Mouse (Mus musculus): ENCODE results near the gene Mecr.

The Mecr gene

GRCm38 (mm10) chr4:131836351-131836881, 6.9 kb upstream of the Mecr start:
- DNase-seq (ENCODE audit: low spot score in 2 of 2) = no peak

- no peak for DNase-seq (ENCODE audit: low spot score in 2 of 2)
These were observed 6.3 kb upstream of the Mecr start for GRCm38 (mm10) chr4:131836891-131837491.

GRCm38 (mm10) chr4:131837872-131838524, 5.3 kb upstream of the Mecr start, which contains the start of gene Ptpru:
Gene Ptpru, minus strand, starts transcription at chr4:131838288.
- DNase-seq (ENCODE audit: low spot score in 2 of 2) = peak; percentile 32 to 89

DNA sequence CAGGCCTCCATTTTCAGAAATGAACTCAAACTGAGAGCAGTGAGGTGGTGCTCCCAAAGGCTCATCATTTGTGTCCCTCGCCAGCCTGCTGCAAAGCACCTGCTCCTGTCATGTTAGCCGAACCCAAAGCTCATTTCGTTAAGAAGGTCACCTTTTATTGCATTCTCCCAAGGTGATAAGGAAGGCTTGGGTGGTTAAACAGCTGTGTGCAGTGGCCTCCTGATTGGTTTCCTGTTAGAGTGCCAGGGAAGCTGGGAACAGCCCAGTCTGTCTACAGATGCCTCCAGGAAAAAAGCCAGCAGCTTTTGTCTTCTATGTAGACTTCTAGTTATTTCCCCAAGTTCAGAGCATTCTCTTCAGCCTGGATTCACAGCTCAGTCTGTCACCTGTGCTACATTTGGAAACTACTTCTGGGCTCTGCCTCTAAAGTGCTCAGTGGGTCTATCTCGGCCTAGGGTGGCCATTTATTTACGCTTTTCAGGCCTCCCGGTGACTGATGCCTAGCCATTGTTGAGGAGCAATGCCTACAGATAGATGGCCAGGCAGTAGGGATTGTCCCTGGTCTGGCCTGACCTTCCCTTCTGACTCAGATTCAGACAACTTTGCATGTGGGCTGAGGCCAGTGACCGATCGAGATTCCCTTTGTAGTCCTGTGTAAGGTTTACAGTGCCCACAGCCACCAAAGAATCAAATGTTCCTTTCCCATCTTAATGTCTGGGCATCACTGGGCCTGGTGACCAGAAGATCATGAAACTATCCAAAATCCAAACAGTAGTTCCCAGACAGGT, 2.9 kb downstream of the Mecr start:
- DNase-seq (ENCODE audit: low spot score in 2 of 2) = no peak

DNA sequence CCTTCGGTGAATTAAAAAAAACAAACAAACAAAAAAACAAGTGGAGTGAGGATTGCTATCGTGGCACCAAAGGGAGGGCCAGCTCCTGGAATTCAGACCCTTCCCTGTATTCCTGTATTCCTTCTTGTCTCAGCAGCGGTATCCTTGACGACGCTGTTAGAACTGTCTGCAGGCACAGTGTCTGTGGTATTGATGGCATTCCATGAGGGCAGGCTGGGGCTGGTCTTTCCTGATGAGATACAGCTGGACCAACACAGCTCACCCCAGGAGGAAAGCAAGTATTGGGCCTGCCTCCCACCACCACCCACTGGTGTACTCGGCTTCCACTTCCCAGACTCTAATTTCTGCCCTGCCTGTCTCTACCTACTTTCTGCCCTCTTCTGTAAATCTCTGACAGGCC, 4.8 kb downstream of the Mecr start:
- no peak for DNase-seq (ENCODE audit: low spot score in 2 of 2)

DNA sequence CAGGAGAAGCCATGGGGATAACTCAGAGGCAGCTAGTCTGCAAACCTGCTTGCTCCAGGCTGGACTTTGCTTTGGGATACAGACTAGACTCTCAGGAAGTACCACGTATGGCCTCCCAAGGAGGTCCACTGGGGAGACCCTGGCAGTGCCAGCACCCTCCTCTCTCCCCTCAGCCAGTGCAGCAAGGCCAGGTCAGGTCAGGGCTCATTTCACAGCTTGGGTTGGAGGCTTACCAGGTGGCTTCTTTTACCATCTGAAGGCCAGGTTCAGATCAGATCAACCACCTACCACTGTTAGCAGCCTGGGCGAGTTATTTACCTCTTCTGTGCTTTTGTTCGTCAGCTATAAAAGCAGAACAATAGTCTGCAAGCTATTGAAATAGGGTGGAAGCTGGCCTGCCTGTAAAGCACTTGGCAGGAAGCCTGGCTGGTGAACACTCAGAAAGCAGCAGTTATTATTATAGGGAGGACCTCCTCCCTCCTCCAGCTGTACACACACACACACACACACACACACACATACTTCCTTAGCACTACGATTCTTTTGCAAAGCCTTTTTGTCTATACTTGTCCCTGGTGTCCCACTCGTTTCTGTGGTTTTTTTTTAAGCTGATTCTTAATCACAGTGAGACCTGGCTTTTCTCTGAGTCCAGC, 6.8 kb downstream of the Mecr start:
- peak in 1 of 2 experiments; percentile 61 for DNase-seq (ENCODE audit: low spot score in 2 of 2)

DNA sequence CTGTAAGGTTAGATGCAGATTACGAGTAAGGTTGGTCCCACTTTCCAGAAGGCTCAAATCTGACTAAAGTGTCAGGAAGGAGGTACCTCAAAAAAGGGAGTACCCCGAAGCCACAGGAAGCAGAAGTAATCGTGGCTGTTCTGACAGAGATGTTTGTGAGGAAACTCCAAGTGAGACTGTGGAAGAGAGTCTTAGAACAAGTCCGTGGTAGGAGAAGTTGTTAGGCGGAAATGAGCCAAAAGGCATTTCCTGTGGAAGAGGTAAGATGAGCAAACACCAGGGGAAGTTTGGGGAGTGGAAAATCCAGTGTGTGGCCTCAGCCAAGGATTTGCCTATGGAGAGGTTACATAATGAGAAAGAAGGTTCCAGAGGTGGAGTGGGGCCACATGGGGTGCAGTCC, 11.7 kb downstream of the Mecr start:
- no peak for DNase-seq (ENCODE audit: low spot score in 2 of 2)

DNA sequence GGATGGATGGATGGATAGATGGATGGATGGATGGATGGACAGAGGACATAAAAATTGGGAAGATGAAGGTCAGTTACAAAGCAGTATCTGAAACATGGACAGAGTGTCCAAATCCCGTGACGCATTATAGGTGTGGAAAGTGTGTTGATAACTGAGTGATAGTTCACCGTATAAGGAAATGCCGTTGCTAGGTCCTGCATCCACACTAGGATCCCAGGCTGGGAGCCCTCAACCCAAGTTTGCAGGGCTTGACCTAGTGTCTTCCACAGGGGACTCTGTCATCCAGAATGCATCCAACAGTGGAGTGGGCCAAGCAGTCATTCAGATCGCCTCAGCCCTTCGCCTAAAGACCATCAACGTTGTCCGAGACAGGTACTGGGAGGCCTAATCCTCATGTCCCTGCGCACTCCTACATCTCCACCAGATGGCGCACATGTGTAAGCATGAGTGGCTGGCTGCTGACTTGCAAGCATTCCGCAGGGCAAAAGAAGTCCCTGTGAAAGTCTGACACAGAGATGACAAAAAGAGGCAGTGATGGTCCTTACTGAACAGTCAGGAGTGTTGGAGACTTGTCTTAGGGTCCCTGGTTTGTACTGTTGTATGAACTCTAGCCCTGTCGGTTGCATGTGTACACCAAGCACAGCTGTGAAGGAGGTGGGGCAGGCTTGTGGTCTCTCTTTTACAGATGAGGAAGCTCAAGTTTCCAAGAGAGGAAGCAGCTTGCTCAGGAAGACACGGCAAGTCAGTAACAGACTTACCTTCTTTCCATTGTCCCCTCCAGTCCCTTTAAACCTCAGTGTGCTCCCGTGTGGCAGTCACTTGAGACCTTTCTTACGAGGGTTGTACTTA, 17.4 kb downstream of the Mecr start:
- DNase-seq (ENCODE audit: low spot score in 2 of 2) = peak in 1 of 2 experiments; percentile 87

DNA sequence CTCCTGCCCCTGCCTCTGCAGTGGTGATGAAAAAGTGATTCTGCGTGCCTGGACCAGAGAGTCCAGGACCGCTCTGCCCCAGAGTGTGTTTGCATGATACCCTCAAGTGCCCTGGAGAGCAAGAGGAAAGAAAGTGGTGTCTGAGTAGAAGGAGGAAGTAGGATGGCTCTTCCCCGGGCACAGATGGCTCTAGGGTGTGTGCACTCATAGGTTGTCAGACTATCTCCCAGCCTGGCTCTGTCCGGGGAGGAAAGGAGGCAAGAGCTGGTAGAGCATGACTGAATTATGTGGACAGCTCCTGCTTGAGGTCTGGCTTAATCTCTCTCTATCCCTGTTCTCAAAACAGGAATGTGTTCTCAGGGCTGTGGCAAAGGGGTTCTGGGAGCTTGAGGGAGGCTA, 18.1 kb downstream of the Mecr start:
- DNase-seq (ENCODE audit: low spot score in 2 of 2) = no peak

DNA sequence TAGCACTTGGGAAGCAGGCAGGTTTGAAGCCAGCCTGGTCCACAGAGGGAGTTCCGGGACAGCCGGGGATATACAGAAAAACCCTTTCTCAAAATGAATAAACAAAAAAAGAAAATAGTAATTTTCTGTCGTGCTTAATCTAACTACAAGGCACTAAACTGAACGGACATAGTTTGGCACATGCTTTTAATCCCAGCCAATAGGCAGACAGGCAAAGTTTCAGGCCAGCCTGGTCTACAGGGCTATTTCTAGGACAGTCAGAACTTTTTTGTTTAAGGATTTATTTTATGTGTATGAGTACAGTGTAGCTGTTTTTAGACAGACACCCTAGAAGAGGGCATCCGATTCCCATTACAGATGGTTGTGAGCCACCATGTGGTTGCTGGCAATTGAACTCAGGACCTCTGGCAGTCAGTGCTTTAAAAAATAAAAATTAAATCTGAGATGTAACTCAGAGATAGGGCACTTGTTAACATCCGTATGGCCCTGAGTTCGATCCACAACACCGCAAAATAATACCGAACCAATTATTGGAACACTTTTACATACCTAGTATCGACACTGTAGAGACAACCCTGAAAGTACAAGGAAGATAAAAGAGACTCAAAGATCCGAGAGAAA, 29.5 kb downstream of the Mecr start:
- no peak for DNase-seq (ENCODE audit: low spot score in 2 of 2)

- DNase-seq (ENCODE audit: low spot score in 2 of 2) = peak; percentile 79 to 87
These were observed 30.3 kb downstream of the Mecr start, which contains the start of gene Srsf4 for GRCm38 (mm10) chr4:131873293-131874168. Gene Srsf4, plus strand, starts transcription at chr4:131873617.

- no peak for DNase-seq (ENCODE audit: low spot score in 2 of 2)
These were observed 30.9 kb downstream of the Mecr start for GRCm38 (mm10) chr4:131874169-131874536.

- DNase-seq (ENCODE audit: low spot score in 2 of 2) = no peak
These were observed 31.3 kb downstream of the Mecr start for GRCm38 (mm10) chr4:131874567-131874966.

DNA sequence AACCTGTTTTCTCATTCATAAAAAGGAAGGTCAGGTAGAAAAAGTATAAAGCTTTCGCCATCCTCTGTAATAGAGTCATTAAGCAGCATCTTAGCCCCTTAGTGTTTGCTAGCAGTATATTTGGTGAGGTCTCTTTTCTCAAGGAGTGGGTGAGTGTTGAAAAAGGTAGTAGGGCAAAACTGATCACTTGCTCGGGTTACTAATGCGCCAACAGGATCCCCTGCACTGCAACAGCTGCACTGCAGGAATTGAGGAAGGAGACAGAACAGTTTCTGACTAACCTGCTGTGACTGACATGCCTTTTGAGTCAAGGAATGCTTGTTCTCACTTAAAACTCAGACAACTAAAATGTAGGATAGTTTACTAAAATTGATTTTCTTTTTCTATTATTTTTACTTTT, 32.0 kb downstream of the Mecr start:
- no peak for DNase-seq (ENCODE audit: low spot score in 2 of 2)

GRCm38 (mm10) chr4:131876836-131877235, 33.6 kb downstream of the Mecr start:
- no peak for DNase-seq (ENCODE audit: low spot score in 2 of 2)

DNA sequence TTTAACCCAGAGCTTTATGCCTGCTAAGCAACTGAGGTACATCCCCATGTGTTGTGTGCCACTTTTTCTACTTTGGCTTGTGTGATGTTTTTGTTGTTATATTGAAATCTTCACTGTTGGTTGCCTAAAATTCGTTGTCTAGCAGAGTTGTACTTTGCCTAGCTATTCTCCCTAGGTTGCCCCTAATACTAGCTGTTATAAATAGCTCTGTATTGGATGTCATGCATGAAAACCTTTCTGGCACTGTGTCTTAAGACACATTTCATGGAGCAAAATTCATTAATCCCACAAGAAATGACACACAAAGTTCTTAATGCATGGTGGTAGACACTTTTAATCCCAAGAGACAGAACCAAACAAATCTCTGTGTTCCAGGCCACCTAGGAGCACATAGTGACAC, 36.4 kb downstream of the Mecr start:
- no peak for DNase-seq (ENCODE audit: low spot score in 2 of 2)

GRCm38 (mm10) chr4:131881306-131881705, 38.0 kb downstream of the Mecr start:
- no peak for DNase-seq (ENCODE audit: low spot score in 2 of 2)

GRCm38 (mm10) chr4:131883571-131883970, 40.3 kb downstream of the Mecr start:
- no peak for DNase-seq (ENCODE audit: low spot score in 2 of 2)

- no peak for DNase-seq (ENCODE audit: low spot score in 2 of 2)
These were observed 42.1 kb downstream of the Mecr start for GRCm38 (mm10) chr4:131885376-131885775.

DNA sequence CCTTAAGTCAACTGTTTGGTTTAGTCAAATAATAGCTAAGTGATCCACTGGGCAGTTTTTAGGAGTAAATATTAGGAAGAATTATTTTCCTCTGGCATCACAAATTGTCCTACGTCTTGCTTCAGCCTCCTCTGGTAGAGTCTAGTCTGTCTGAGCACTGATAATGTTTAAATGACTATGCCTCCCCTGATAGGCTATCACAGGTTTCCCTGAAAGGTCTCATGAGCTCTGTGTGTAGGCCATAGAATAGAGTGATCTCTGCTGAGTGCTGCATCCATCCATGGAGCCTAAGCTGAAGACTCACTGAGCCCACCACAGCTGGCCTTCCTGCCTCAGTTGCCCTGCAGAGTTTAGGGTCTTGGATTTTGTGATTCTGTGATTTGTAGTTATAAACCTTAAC, 45.3 kb downstream of the Mecr start:
- DNase-seq (ENCODE audit: low spot score in 2 of 2) = no peak

Data from left cerebral cortex, adult 9 months (tissue).